25 mouse cellular contexts compared by ENCODE assay signal in the genomic region with DNA sequence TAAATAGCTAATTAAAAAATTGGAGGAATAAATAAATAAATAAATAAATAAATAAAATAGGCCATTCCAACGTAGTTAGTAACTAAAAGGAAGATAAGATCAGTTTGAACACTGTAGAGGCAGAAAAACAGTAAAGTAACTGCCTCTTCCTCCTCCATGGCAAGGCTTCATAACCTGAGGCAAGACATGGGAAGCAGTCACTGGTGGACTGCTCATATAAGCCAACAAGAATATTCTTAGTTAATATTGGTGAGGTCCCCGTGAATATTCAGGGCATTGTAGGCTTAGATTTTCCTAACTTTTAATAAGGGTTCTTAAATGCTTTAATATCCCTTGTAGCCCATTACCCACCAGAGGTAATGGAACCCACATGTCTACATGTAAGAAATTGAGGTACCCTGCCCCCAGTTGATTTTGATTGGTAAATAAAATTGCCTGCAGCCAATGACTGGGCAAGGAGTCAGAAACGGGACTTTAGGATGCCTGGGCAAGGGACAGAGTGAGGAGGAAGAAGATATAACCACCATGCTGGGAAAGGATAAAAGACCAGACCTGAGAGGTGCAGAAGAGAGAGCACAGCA. TPM values are rescaled to one million over a fixed set of nuclear protein-coding genes. Genes with fewer than 3 reads are reported as not detected.
"Had no signal": no experiment of that assay in that cellular context is flagged by ENCODE, and none has a peak within 500 bp of the region (broad histone marks: within the 10 kb centered on the region; RNA-seq: fewer than 3 reads in every experiment).

No protein-coding gene starts in this region.

- H3K4me3 ChIP-seq: neural tube, embryonic 13.5 days; neural tube, embryonic 15.5 days; stomach, embryonic 15.5 days had no signal

- H3K27me3 ChIP-seq: neural tube, embryonic 13.5 days; neural tube, embryonic 15.5 days; stomach, embryonic 15.5 days had no signal

- H3K9ac ChIP-seq: neural tube, embryonic 13.5 days; neural tube, embryonic 15.5 days; stomach, embryonic 15.5 days had no signal

- H3K4me1 ChIP-seq: neural tube, embryonic 13.5 days; neural tube, embryonic 15.5 days; stomach, embryonic 15.5 days had no signal

- H3K9me3 ChIP-seq: neural tube, embryonic 13.5 days; neural tube, embryonic 15.5 days; stomach, embryonic 15.5 days had no signal

- H3K4me2 ChIP-seq: neural tube, embryonic 13.5 days; neural tube, embryonic 15.5 days; stomach, embryonic 15.5 days had no signal

- H3K27ac ChIP-seq: neural tube, embryonic 13.5 days; neural tube, embryonic 15.5 days; stomach, embryonic 15.5 days; stomach, postnatal 0 days had no signal

- H3K36me3 ChIP-seq: neural tube, embryonic 13.5 days; neural tube, embryonic 15.5 days; stomach, embryonic 15.5 days had no signal

- DNase-seq: retina, postnatal 1 day; right cerebral cortex, adult 18-20 months; right cerebral cortex, postnatal 14 days; right cerebral cortex, postnatal 25 days; right cerebral cortex, postnatal 4 days; spleen, adult 18-20 months; thymus, adult 18-20 months; thymus, adult 2 months; thymus, postnatal 14 days; thymus, postnatal 25 days; thymus, postnatal 36 days; thymus, postnatal 4 days had no signal

RNA-seq across cellular contexts. Expression of a gene that starts 35.1 kb away (rescaled TPM):
- total RNA-seq: neutrophil, adult 5-6 weeks had no signal
- polyA plus RNA-seq: neural tube, embryonic 13.5 days; neural tube, embryonic 14.5 days; neural tube, embryonic 15.5 days; small intestine, adult 2 months; spleen, adult 2 months; stomach, embryonic 14.5 days; stomach, embryonic 15.5 days; stomach, embryonic 16.5 days; stomach, postnatal 0 days; testis, adult 2 months; thymus, adult 2 months; thymus, postnatal 0 days; urinary bladder, adult 2 months had no signal
